Mouse (Mus musculus) testis, adult 2 months (tissue): ENCODE data around the gene Clpb. TPM values are rescaled to one million over a fixed set of nuclear protein-coding genes. Genes with fewer than 3 reads are reported as not detected.

Experiments used
- H3K27ac ChIP-seq: fragments of 200-500 bp; 2 replicates; pipeline ENCODE4 v1.5.1; 2012; ENCODE audit warnings: low read depth, low read length; ENCODE audit not compliant: control insufficient read depth, insufficient read depth
- H3K27me3 ChIP-seq: fragments of 200-500 bp; 2 replicates; pipeline ENCODE4 v1.6.1; 2012; ENCODE audit warnings: mild to moderate bottlenecking, low read length, moderate library complexity; ENCODE audit not compliant: control insufficient read depth, insufficient read depth
- H3K36me3 ChIP-seq: fragments of 200-500 bp; 2 replicates; pipeline ENCODE4 v1.6.1; 2012; ENCODE audit warnings: mild to moderate bottlenecking, low read length; ENCODE audit not compliant: control insufficient read depth, insufficient read depth
- H3K4me1 ChIP-seq: fragments of 200-500 bp; 2 replicates; pipeline ENCODE4 v1.6.1; 2012; ENCODE audit warnings: low read length; ENCODE audit not compliant: control insufficient read depth, insufficient read depth
- H3K4me3 ChIP-seq: fragments of 200-500 bp; 2 replicates; pipeline ENCODE4 v1.5.1; 2012; ENCODE audit warnings: low read depth, mild to moderate bottlenecking, low read length, moderate library complexity, mixed read lengths; ENCODE audit not compliant: control insufficient read depth
- CTCF ChIP-seq: fragments of 200-500 bp; IDR thresholded peaks from 2 replicates; pipeline ENCODE4 v1.5.1; 2012; ENCODE audit warnings: low read depth, mild to moderate bottlenecking, inconsistent platforms, low read length, moderate library complexity; ENCODE audit not compliant: control insufficient read depth, insufficient read depth, insufficient replicate concordance
- POLR2A ChIP-seq: fragments of 200-500 bp; IDR thresholded peaks from 2 replicates; pipeline ENCODE4 v1.6.1; 2012; ENCODE audit warnings: low read depth, mild to moderate bottlenecking, inconsistent platforms, low read length, moderate library complexity; ENCODE audit not compliant: control insufficient read depth
- polyA plus RNA-seq: library from polyadenylated mRNA; depleted of rRNA; stranded (reverse); fragments of >200 nt; gene quantifications from 2 replicates; pipeline ENCODE4 v1.2.3, GENCODE M21; 2012

Gene Clpb
- polyA plus RNA-seq, 1 experiment, result 866 TPM

DNA sequence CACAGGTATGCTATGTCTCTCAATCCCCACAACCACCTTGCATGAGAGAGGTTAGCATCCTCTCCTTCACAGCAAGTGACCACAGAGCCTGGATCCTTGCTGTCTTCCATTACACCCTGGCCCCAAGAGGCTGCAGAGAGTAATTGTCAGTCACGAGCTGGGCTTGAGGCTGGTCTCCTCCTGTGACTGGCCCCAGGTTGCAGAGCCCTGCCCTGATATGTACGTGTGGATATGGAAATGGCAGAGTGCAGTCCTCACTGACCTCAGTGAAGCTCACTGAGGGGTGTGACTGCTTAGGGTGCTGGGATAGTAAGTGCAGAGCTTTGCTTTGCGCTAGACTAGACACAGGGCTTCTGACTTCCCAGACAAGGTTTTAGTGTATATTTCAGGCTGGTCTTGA, 21.2 kb downstream of the Clpb start:
- H3K4me3 ChIP-seq, result no peak overlapping the region
- no peaks in the 10 kb centered on the region for H3K27me3 ChIP-seq
- TF ChIP-seq CTCF (no peak), POLR2A (no peak)
- H3K27ac ChIP-seq, result no peak overlapping the region
- no peaks in the 10 kb centered on the region for H3K36me3 ChIP-seq
- no peaks in the 10 kb centered on the region for H3K4me1 ChIP-seq

DNA sequence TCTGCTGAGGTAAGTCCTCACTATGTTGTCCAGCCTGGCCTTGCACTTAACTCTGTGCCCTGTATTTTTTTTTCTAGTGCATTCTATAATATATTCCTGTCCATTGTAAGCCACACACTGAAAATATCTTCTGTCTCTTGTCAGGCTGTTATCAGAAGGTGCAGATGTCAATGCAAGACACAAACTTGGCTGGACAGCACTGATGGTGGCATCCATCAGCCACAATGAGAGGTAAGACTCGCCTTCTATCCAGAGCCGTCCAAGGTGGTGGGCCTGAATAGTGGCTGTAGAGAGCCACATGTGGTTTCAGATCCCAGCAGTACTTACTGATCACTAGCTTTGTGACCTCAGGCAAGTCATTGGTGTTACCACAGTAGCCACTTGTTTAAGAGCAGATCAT, 23.7 kb downstream of the Clpb start:
- TF ChIP-seq CTCF (no peak), POLR2A (no peak)
- Histone ChIP-seq H3K36me3 (no peaks in the 10 kb centered on the region), H3K4me3 (no peak overlapping the region), H3K27me3 (no peaks in the 10 kb centered on the region), H3K27ac (no peak overlapping the region), H3K4me1 (no peaks in the 10 kb centered on the region)

DNA sequence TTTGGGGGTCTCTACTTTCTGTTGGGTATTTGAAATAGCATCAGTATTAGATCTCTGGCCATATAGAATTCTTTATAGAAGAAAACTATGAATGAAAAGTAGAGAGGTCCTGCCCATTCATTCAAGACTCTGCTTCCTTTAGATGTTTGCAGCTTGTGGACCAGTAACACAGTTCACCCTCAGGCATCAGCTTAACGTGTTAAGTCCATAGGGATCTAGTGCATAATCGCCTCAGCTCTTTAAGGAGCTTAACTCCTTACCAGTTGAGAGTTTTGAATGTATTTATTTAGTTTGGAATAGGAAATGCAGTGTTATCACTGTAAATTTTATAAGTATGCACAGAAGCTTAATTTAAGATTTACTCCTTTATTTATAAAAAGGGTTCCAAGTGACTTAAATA, 27.0 kb downstream of the Clpb start:
- H3K27me3 ChIP-seq, result no peaks in the 10 kb centered on the region
- no peak for TF ChIP-seq POLR2A
- TF ChIP-seq CTCF, result no peak
- H3K4me1 ChIP-seq, result no peaks in the 10 kb centered on the region
- H3K36me3 ChIP-seq, result no peaks in the 10 kb centered on the region
- no peak overlapping the region for H3K4me3 ChIP-seq
- H3K27ac ChIP-seq, result no peak overlapping the region

DNA sequence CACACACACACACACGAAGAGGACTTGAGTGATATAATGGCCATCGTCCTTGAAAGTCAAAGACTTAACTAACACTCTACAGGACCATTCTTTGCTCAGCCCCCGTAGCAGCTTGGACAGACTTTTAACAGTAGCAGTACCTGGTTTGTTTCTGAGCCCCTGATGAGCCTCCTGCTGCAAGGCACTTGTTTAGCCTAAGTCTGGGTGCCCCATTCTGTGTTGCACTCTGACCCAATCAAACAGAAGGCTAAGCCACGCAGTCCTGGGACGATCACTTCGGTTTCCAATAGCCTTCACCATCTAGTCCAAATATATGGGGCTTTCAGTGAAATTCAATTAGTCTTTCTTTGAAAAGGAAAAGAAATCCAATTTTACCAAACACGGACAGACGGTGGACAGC, 28.4 kb downstream of the Clpb start:
- H3K4me1 ChIP-seq, result no peaks in the 10 kb centered on the region
- no peaks in the 10 kb centered on the region for H3K36me3 ChIP-seq
- no peaks in the 10 kb centered on the region for H3K27me3 ChIP-seq
- H3K4me3 ChIP-seq, result no peak overlapping the region
- H3K27ac ChIP-seq, result no peak overlapping the region
- TF ChIP-seq CTCF (no peak), POLR2A (no peak)

DNA sequence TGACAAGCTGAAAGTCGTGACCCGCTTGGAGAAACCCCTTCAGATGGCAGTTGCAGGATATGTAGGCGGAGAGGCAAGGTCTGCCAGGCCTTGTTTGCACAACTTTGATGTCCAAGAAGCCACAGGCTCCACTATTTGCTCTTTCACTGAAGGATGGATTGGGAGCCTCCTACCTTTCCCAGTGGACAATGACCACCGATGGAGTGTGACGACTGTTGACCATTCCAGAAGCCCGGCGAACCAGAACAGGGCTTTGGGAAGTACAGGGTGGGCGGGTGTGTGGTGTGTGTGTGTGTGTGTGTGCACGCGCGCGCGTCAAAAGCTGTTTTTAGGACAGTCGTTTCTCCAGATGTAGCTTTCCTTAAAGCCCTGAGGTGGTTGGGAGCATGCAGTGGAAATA, 29.0 kb downstream of the Clpb start:
- Histone ChIP-seq H3K4me3 (no peak overlapping the region), H3K36me3 (no peaks in the 10 kb centered on the region), H3K27ac (no peak overlapping the region), H3K27me3 (no peaks in the 10 kb centered on the region), H3K4me1 (no peaks in the 10 kb centered on the region)
- TF ChIP-seq POLR2A, result no peak
- no peak for TF ChIP-seq CTCF

DNA sequence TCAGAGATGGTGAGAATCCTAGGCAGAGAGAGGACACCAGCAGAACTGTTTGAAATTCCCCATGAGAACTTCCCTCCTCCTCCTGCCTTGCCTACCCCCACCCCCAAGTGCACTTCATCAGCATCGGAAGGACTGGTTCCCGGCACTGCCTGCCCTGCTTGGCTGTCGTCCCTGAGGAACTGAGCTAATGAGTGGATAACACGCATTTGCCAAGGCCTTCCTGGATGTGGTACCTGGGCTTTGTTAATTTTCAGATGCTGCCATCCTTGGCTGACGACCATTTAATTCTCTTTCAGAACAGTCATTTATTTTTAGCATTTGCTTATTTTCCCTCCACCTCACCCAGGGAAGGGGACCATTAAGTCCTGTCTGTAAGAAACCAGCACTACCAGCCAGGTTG, 32.0 kb downstream of the Clpb start:
- Histone ChIP-seq H3K27ac (no peak overlapping the region), H3K36me3 (no peaks in the 10 kb centered on the region), H3K27me3 (no peaks in the 10 kb centered on the region), H3K4me3 (no peak overlapping the region), H3K4me1 (no peaks in the 10 kb centered on the region)
- TF ChIP-seq CTCF (no peak), POLR2A (no peak)

DNA sequence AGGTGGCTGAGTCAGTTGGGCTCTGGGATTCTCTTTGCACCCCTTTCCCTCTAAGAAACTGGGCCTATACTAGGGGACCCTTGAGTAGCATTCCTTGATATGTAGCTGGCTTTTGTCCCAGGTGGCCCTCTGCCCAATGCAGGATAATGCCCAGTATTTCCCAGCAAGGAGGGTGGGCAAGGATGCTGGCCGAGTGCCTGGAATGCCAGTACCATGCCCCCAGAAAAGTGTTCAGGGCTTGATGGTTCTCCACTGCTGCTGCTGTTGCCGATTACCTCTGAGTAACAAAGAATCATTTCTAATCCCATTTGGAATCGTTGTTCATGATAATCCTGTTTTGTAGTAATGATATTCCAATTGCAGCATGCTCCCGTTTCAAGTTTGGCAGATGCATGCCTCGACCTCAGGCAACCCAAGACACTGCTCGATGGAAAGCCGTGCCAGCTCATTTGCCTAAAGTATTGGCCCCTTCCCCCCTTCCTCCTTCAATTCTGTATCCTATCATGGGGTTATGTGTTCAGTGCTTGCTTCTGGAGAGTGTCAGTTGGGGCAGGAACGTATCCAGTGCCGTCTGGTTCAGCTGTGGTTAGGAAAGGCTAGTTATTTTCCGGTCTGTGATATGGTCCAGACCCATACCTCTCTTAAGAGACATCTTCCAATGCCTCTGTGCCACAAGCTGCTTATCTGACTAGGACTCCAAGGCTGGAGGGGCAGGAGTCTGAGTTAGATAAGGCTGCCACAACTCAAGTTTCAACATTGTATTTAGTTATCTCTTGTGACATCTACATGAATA, 33.7 kb downstream of the Clpb start:
- Histone ChIP-seq H3K36me3 (no peaks in the 10 kb centered on the region), H3K27ac (no peak overlapping the region), H3K27me3 (no peaks in the 10 kb centered on the region), H3K4me3 (no peak overlapping the region), H3K4me1 (no peaks in the 10 kb centered on the region)
- TF ChIP-seq CTCF (no peak), POLR2A (no peak)
